Mouse (Mus musculus) thymus, adult 18-20 months (tissue): ENCODE measurements around the gene Cdc27.
"Not testable (repeated sequence)": the region's sequence is repeated elsewhere in the genome, so short reads cannot be mapped to it uniquely, and the experiment has no call there.

Experiments
- DNase-seq, 2 experiments: peaks; one replicate each; pipeline ENCODE4 v3.0.0; 2022; ENCODE audit warnings: mixed read lengths in 2 of 2

Cdc27 gene

DNA sequence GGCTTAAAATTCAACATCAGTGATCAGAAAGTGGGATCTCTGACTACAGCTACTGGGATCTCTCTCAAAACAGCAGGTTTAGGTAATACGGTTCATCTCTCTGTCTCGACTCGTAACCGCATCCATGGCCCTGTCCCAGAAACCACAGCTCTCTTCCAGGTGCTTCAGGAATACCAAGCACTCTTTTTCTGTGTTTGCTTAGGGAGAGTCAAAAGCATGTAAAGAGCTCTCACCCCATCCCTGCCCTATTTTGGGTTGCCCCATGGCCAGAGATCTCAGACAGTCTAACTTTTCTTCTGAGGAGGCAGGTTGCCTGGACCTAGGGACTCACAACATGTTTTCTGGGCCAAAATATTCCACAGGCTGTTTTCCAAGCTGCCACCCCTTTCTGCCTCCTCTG lies 17.9 kb upstream of the Cdc27 start:
- no peak for DNase-seq

DNA sequence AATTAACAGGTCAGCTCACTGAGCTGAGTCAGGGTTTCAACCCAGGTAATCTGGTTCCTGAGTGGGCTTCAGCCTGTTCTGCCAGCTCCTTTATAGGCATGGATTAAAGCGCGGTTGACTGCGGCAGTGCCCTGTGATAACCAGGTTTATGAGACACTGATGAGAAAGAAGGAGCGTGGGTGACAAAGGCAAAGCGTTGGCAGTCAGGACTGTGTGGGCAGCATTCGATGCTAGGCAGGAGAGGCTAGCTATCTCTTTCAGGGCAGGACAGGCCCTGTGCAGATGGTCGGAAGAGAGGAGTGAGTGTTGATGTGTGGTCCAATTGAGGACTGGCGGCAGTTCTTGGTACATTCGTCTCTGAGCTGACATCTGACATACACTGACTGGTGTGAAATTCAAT lies 17.3 kb upstream of the Cdc27 start:
- DNase-seq, result no peak

DNA sequence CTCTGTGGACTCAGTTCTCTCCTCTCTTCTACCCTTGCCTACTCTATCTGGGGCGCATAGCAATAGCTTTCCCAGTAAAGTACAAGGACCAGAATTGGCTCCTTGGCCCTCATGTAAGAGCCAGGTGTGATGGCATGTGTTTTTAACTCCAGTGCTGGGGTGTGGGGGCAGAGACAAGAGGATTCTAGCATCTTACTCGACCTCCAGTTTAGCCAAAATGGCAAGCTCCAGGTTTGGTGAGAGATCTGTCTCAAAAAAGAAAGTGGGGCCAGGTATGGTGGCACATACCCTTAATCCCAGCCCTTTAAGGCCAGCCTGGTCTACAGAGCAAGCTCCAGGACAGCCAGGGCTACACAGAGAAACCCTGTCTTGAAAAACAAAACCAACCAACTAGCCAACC lies 16.4 kb upstream of the Cdc27 start:
- DNase-seq, result no peak

DNA sequence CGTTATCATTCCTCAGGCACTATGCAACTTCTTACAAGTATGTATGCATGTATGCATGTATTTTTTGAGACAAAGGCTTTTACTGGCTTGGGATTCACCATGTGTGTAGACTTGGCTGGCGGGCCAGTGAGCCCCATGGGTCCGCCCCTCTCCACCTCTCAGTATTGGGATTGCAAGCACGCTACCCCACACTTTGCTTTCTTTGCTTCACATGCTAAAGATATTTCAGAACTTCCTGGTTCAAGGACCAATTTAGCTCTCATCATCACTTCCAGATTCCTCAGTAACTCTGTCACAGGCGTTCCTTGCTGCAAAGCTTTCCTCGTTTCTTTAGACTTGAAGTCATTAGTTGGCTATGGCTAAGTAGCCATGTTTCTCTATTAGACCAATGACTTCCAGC lies 15.7 kb upstream of the Cdc27 start:
- DNase-seq, result no peak

DNA sequence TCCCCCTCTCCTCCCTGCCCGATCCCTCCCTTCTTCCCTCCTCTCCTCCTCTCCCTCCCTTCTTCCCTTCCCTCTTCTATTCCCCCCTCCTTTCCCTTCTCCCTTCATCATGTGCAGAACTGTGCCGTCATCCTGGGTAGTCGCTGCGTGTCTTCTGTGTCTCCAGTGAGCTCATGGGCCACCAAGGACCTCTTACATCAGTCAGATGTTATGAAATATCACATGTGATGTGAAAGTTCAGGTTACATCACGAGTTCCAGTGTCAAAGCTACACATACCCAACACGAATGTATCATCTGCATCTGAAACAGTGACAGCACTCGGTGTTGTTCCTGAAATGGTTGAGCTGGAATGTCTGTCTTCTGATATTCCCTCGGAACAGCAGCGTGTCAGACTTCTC lies 14.8 kb upstream of the Cdc27 start:
- no peak for DNase-seq

DNA sequence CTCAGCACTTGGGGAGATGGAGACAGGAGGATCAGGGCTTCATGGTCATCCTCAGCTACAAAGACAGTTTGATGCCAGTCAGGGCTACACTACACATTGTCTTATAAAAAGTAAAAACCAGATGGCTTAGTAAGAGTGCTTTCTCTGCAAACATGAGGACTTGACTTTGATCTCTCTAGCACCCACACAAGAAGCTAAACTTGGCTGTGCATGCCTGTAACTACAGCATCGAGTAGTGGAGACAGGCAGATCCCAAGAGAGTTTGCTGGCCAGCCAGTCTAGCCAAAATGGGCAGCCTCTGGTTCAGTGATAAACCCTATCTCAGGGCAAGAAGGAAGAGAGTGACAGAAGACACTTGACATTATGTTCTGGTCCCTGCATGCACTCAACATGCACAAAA lies 13.1 kb upstream of the Cdc27 start:
- DNase-seq, result no peak

DNA sequence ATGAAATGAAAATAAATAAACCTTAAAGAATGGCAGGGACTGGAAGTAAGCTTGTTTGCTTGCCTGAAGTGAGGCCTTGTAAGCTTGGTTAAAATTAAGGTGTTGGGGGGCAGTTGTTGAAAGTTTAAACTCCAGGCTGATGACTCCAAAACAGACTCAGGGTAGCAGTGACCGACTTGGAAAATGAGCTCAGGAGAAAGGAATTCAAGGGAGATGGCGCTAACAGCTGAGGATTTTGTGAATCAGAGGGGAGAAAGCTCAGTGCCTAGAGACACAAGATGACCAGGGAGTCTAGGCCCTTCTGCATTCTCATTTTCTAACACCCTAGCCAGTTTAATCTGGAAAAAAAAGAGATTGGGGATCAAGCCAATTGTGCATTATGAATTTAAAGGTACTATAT lies 10.6 kb upstream of the Cdc27 start:
- DNase-seq, result no peak

DNA sequence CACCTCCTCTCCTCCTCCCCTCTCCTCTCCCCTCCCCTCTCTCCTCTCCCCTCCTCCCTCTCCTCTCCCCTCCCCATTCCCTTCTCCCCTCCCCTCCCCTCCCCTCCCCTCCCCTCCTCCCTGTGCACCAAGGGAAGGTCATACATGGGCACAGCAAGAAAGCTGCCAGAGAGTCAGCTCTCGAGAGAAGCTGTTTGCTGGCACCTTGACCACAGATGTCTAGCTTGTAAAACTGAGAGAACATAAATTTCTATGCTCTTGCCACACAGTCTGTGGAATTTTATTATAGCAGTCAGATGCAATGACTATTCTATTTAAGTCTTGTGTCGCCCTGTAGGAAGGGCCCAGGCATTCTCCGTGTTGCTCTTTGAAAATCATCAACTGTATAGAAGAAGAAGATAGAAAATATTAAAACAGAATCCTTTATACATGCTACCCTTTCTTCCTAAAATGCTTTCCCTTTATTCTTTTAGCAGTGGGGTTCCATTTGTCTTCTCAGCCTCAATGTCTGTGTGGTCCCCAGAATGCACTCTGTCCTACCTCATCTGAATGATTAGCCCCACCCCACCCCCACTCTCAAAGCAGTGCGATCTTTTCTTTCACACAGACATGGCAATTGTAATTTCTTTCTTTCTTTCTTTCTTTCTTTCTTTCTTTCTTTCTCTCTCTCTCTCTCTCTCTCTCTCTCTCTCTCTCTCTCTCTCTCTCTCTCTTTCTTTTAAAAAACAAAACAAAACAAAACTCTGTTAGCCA lies 8.4 kb upstream of the Cdc27 start:
- no peak for DNase-seq

DNA sequence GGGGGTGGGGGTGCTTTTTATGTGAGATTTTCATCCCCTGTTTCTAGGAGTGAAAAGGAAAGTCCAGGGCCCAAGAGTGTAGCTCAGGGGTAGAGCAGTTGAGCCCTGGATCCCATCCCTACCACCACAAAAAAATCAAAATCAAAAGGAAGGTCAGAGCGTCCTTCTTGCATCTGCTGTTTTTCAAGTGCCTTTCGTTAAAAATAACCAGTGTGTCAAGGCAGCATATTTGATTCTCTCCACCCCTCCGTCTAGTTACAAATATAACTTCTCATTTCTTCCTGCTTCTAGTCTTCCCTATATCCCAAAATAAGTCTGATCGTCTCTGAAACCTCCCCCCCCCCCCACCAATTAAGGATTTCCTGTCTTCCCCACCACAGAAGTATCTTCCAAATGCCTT lies 7.6 kb upstream of the Cdc27 start:
- DNase-seq, result no peak

DNA sequence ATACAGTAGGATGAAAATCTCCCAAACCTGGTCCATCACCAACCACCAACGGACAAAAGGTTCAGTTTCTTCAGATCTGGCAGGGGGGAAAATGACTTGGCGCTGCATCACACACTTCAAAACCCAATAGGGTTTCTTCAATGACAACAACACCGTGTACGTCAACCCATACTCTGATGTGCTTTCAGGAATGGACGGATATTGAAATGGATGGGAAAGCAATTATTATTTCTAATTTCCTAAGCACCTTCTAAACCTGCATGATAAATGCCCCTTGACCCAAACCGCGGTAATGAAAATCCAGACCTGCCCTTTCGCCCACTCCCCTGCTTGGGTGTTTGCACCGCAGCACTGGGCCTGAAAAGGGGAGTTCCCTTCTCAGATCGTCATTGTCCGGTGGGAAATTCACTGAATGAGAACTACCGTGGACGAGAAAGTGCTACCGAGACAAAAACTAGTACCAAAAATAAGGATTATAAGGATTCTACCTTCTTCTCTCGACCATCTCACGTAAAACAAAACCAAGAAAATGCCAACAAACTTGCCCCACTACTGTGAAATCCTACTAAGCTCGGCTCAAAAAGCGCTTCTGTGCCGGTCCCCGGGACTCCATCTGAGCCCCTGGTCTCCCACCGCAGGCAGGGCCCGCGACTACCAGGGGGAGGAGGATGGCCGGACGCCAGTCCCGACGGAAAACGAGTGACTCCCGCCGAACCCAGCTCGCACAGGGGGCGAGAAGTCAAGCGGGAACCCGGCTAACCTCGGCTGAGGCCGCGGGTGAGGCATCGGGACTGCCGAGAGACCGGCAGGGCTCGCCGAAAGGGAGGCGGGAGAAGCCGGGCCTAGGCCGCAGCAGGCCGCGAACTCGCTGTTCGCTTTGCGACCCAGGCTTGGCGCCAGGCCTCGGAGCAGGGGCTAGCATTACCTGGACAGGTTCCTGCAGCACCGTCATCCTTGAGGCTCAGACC lies 698 bp downstream of the Cdc27 start:
- peak in 1 of 2 experiments; percentile 7 for DNase-seq

DNA sequence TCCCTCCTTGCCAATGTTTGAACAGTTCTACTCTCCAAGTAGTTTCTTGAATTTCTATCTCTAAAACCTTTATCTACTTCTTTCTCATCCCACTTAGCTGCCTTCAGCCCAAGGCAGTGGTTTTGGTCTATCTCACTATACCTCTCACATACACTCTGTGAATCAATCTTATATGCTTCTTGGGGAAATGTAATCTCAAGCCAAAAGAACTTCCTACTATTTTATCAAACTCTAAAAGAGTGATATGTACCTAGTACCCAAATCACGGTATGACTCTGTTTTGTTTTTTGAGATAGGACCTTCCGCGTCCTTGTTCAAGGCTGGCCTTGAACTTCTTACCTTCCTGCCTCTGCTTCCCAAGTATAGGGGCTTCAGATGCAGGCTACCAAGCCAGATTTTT lies 2.9 kb downstream of the Cdc27 start:
- DNase-seq, result no peak

DNA sequence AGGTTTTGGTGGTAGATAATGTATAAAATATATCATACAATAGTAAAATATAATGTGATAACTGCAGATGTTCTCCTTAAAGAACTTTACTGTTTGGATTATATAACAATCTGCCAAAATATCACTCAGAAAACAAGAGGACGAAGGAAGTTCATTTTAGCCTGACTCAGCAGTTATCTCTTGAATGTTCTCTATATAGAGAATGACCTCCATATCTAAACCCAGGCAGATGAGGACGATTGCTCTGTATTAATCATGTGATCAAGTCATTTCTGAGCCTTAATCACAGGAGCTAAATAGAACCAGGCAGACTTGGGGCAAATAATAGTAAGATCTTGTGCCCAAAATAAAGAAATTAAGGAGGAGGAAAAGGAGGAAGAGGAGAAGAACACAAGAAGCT lies 5.9 kb downstream of the Cdc27 start:
- no peak for DNase-seq

DNA sequence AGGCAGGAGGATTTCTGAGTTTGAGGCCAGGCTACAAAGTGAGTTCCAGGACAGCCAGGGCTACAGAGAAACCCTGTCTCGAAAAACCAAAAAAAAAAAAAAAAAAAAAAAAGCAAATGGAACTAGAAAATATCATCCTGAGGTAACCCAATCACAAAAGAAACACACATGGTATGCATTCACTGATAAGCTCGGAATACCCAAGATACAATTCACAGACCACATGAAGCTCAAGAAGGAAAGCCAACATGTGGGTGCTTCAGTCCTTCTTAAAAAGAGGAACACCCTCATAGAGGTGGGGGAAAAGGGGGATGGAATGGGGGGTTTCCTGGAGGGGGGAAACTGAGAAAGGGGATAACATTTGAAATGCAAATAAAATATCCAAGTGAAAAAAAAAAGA lies 7.1 kb downstream of the Cdc27 start:
- DNase-seq, result not testable (repeated sequence)

DNA sequence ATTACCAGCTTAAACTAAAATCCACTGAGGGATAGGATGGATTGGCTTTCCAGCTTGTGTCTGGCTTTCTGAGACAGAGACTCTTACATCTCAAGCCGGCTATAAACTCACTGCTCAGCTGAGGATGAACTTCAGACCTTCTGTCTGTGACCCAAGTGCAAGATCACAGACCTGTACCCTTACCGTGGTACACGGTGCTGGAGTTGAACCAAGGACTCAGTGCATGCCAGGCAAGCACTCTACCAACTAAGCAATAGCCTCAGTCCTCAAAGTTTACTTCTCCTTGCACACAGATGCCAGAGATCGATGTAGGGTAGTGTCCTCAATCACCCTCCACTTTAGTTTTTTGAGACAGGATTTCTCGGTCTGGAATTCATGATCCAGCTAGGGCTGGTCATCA lies 10.6 kb downstream of the Cdc27 start:
- no peak for DNase-seq

DNA sequence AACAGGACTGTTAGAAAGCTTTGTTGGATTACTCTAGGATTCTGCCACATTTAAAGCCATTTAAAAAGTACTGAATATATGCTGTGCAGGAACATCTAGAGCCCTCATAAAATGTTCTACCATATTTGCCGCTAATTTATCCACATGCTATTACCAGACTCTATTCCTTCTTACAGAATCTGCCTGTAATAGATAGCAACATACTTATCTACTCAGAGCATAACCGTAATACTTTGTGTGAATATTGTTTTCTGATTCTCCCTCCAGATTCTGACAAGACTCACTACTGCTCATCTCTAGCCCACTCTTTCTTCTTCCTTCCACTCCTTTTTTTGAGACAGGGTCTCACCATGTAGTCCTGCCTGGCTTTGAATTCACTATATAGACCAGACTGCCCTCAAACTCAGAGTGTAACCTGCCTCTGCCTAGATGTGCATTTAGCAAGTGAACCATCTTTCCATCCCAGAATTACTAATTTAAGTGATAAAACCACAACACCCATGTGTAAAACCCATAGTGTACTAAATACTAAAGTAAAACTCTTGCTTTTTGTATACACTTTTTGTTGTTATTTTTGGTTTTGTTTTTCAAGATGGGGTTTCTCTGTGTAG lies 12.4 kb downstream of the Cdc27 start:
- no peak for DNase-seq

DNA sequence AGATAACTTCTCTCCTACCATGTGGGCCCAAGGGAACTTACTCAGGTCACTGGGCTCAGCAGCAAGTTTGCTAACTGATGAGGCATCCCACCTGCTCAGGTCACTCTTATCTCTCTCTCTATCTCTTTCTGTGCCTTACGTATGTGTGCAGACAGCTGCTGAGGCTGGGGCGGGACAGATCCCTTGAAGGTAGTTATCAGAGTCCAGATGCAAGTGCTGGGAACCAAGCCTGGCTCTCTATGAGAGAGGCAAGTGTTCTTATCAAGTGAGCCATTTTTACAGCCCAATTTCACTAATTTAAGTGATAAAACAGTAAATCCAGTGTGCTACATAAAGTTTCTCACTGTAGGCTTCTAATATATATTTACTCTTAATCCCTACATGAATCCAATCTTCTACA lies 13.6 kb downstream of the Cdc27 start:
- DNase-seq, result no peak

DNA sequence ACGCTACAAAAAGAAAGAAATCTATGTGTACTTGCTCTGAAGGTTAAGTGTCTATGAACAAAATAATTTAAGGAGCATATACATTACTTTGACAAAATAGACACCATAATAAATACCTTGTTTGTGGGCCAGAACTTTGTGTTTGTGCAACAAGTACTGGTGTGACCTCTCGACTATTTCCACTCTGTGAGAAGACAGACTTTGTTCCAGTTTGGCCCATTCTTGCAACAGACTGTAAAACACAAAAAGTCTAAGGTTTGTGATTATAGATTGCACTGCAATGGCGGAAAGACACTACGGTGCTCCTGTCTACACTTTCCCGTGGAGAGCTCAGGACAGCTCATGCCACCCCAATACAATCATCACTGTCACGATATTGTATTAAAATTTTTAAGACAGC lies 24.5 kb downstream of the Cdc27 start:
- DNase-seq, result no peak

DNA sequence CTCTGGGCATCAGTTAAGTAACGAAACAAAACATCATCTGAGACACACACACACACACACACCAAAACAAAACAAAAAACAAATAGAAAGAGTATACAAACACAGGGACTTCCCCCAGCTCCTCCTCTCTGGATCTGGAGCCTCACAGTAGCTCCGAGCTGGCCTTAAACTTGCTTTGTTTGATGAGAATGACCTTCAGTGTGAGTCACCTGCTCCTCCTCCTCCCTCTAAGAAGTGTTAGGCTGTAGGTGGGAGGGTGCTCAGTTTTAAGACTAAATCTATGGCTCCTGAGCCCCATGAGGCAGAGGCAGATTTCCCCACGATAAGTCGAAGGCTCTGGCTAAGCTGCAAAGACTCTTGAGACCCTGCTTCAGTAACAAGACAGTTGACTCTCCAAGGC lies 38.0 kb downstream of the Cdc27 start:
- DNase-seq, result no peak

DNA sequence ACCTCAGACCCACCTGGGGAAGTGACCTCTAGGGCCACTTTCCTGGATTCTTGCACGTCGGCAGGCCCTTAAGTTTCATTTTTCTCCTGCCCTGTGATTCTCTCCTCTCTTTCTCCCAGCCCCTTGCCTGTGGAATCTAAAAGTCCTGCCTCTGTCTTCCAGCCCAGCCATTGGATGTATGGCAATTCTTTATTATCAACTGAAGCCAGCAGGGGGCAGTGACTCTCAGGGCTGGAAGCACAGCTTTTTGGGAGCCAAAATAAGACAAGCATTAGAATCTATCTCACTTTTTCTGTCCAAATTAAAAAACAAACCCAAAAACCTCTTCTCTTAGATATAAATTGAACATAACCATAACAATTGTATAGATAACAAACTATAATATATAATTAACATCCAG lies 39.8 kb downstream of the Cdc27 start:
- no peak for DNase-seq

DNA sequence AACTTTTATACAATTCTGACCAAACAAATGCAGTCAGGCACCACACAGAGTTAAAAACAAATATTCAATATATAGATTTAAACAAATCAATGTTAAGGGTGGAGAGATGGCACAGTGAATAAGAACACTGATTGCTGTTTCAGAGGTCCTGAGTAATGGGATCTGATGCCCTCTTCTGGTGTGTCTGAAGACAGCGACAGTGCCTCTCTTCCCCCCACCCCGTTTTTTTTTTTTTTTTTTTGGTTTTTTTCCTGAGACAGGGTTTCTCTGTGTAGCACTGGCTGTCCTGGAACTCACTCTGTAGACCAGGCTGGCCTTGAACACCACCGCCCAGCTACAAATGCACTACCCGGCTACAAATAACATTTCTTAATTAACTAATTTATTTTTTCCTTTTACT lies 42.0 kb downstream of the Cdc27 start:
- no peak for DNase-seq

DNA sequence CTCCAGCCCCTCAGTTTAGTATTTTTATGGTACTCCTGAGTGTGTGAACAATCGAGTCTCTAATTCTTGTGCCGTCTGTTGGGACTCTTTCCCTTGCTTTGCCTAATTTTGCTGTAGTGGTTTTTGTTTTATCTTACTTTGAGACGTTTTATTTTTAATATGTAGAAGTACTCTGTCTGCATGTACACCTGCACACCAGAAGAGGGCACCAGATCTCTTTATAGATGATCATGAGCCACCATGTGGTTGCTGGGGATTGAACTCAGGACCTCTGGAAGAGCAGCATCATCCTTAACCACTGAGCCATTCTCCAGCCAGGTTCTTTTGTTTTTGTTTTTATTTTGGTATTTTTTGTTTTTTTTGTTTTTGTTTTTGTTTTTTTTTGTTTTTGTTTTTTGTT lies 62.1 kb downstream of the Cdc27 start:
- DNase-seq, result no peak

DNA sequence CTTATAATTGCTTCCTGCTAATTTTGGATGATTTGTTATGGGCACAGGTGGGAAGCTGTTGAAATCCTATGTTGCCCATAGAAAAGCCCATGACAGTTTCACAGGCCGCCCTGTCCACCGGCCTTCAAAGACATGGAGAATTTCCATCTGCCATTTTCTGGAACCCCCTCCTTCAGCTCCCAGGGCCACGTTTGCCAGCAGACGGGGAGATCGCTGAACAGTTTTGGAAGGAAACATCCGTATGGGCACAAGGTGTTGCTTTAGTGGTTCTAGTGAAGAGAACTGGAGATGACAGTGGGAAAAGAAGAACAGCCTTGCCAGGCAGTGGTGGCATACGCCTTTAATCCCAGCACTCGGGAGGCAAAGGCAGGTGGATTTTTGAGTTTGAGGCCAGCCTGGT lies 68.4 kb downstream of the Cdc27 start:
- DNase-seq, result no peak

DNA sequence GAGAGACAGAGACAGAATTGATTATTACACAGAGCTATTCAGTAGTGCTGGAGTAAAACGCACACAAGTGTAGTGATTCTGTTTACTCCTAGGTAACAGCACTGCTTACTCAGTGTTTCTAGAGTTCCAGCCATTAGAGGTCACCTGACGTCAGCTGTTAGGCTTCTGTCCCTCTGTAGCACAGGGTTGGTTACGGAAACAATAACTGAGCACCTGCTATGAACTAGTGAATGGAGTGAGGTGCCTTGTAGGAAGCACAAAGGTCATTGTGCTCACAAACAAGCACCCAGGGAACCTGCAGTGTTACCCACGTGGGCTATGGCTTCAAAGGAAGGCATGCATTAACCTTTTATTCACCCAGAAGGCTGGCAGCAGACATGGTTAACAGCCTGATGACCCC lies 70.9 kb downstream of the Cdc27 start:
- DNase-seq, result no peak

DNA sequence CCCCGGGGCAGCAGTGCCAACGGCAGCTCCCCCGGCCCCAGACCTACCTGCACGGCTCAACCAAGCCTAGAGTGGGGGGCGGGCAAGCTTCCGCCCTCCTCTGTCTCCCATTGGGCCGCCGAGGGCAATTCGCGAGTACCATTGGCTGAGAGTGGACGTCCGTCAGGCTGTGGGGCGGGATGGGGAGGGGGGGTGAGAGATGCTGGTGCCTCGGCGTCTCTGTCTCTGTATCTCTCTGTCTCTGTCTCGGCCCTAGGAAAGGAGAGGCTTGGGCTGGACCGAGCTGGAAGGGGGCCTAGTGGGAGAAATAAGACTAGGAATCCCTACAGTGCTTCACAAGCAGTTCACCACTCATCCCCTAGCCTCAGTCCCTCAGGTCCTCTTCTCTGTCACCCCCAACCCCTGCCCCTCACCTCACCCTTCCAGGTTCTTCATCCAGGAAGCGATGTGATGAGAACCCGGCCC lies 81.0 kb downstream of the Cdc27 start:
- peak; percentile 86 to 91 for DNase-seq
